Mouse (Mus musculus): ENCODE data around the gene Serpina3i. TPM values are rescaled to one million over a fixed set of nuclear protein-coding genes. Genes with fewer than 3 reads are reported as not detected.

The Serpina3i gene
- polyA plus RNA-seq, 1 experiment from 2014 or later, result 0.14 TPM

Other genes starting within 250 kb of the Serpina3i start
- not detected in 2 replicates for gene Serpina9, start 249.4 kb upstream of the Serpina3i start, polyA plus RNA-seq (2014; fragmentation: Nextera tagmentation; extraction: Ambion mirVana)
- gene Serpina12, start 218.7 kb upstream of the Serpina3i start, polyA plus RNA-seq (2014; fragmentation: Nextera tagmentation; extraction: Ambion mirVana), result not detected in 2 replicates
- not detected in 2 replicates for gene Serpina5, start 162.0 kb upstream of the Serpina3i start, polyA plus RNA-seq (2014; fragmentation: Nextera tagmentation; extraction: Ambion mirVana)
- gene Serpina3a, start 150.4 kb upstream of the Serpina3i start, polyA plus RNA-seq (2014; fragmentation: Nextera tagmentation; extraction: Ambion mirVana), result not detected in 2 replicates
- 0.12 and 0.19 TPM in 2 replicates for gene Serpina3b, start 135.1 kb upstream of the Serpina3i start, polyA plus RNA-seq (2014; fragmentation: Nextera tagmentation; extraction: Ambion mirVana)
- not detected in 2 replicates for gene Serpina3c, start 109.3 kb upstream of the Serpina3i start, polyA plus RNA-seq (2014; fragmentation: Nextera tagmentation; extraction: Ambion mirVana)
- 0.08 and 0.39 TPM in 2 replicates for gene Serpina3f, start 48.6 kb upstream of the Serpina3i start, polyA plus RNA-seq (2014; fragmentation: Nextera tagmentation; extraction: Ambion mirVana)
- 1.2 and 2.6 TPM in 2 replicates for gene Serpina3g, start 26.9 kb upstream of the Serpina3i start, polyA plus RNA-seq (2014; fragmentation: Nextera tagmentation; extraction: Ambion mirVana)
- not detected in 2 replicates for gene Serpina3j, start 51.4 kb downstream of the Serpina3i start, polyA plus RNA-seq (2014; fragmentation: Nextera tagmentation; extraction: Ambion mirVana)
- not detected in 2 replicates for gene Serpina3k, start 75.4 kb downstream of the Serpina3i start, polyA plus RNA-seq (2014; fragmentation: Nextera tagmentation; extraction: Ambion mirVana)
- not detected in 2 replicates for gene Serpina3m, start 75.4 kb downstream of the Serpina3i start, polyA plus RNA-seq (2014; fragmentation: Nextera tagmentation; extraction: Ambion mirVana)
- not detected in 2 replicates for gene Serpina3n, start 143.6 kb downstream of the Serpina3i start, polyA plus RNA-seq (2014; fragmentation: Nextera tagmentation; extraction: Ambion mirVana)
- gene Gsc, start 210.2 kb downstream of the Serpina3i start, polyA plus RNA-seq (2014; fragmentation: Nextera tagmentation; extraction: Ambion mirVana), result 1.3 and 1.4 TPM in 2 replicates

Measured in liver, embryonic 11.5 days (tissue).